Mouse (Mus musculus): ENCODE measurements at regions not wholly inside any gene's neighbourhood (a gene's known extent, or its start where the extent isn't known, plus 50 kb on each side); places are given as distances from the start of the nearest gene placed in this dataset.
"Not testable (repeated sequence)": the region's sequence is repeated elsewhere in the genome, so short reads cannot be mapped to it uniquely, and the experiment has no call there.

GRCm38 (mm10) chr1:152229709-152230108 is 139.8 kb upstream of the 1700025G04Rik start:
- H3K27me3 ChIP-seq (ENCODE audit: control insufficient read depth, insufficient read depth, low read depth, low read length) = no peaks in the 10 kb centered on the region
- no peaks in the 10 kb centered on the region for H3K36me3 ChIP-seq (ENCODE audit: control insufficient read depth, insufficient read depth)
- H3K4me2 ChIP-seq (ENCODE audit: low read depth, low read length) = no peak overlapping the region
- no peak overlapping the region for H3K27ac ChIP-seq (ENCODE audit: low read length)
- no peaks in the 10 kb centered on the region for H3K4me1 ChIP-seq (ENCODE audit: control insufficient read depth, low read depth, low read length)
- no peak overlapping the region for H3K9ac ChIP-seq (ENCODE audit: low read depth, low read length)
- no peak for ATAC-seq (ENCODE audit: low read depth)
- WGBS (ENCODE audit: insufficient replicate concordance) = 37% methylated on average over 2 of the region's 2 CpGs
- H3K9me3 ChIP-seq (replicated peaks; ENCODE audit: control insufficient read depth, low read length) = no peaks in the 10 kb centered on the region
- H3K4me3 ChIP-seq (ENCODE audit: low read depth, low read length) = no peak overlapping the region

GRCm38 (mm10) chr1:152226049-152226448 is 136.1 kb upstream of the 1700025G04Rik start:
- 66% methylated on average over 3 of the region's 3 CpGs for WGBS (ENCODE audit: insufficient replicate concordance)
- no peaks in the 10 kb centered on the region for H3K9me3 ChIP-seq (replicated peaks; ENCODE audit: control insufficient read depth, low read length)
- H3K4me2 ChIP-seq (ENCODE audit: low read depth, low read length) = no peak overlapping the region
- H3K4me3 ChIP-seq (ENCODE audit: low read depth, low read length) = no peak overlapping the region
- no peak overlapping the region for H3K27ac ChIP-seq (ENCODE audit: low read length)
- no peaks in the 10 kb centered on the region for H3K4me1 ChIP-seq (ENCODE audit: control insufficient read depth, low read depth, low read length)
- no peaks in the 10 kb centered on the region for H3K27me3 ChIP-seq (ENCODE audit: control insufficient read depth, insufficient read depth, low read depth, low read length)
- no peak for ATAC-seq (ENCODE audit: low read depth)
- H3K9ac ChIP-seq (ENCODE audit: low read depth, low read length) = no peak overlapping the region
- no peaks in the 10 kb centered on the region for H3K36me3 ChIP-seq (ENCODE audit: control insufficient read depth, insufficient read depth)

GRCm38 (mm10) chr1:152223666-152224065 is 133.7 kb upstream of the 1700025G04Rik start:
- Histone ChIP-seq H3K4me2 (ENCODE audit: low read depth, low read length) (no peak overlapping the region), H3K27ac (ENCODE audit: low read length) (no peak overlapping the region), H3K36me3 (ENCODE audit: control insufficient read depth, insufficient read depth) (no peaks in the 10 kb centered on the region), H3K9me3 (replicated peaks; ENCODE audit: control insufficient read depth, low read length) (no peaks in the 10 kb centered on the region), H3K4me1 (ENCODE audit: control insufficient read depth, low read depth, low read length) (no peaks in the 10 kb centered on the region), H3K27me3 (ENCODE audit: control insufficient read depth, insufficient read depth, low read depth, low read length) (no peaks in the 10 kb centered on the region), H3K4me3 (ENCODE audit: low read depth, low read length) (no peak overlapping the region), H3K9ac (ENCODE audit: low read depth, low read length) (no peak overlapping the region)
- ATAC-seq (ENCODE audit: low read depth) = no peak; the same call in 1 of the 2 replicates
- WGBS (ENCODE audit: insufficient replicate concordance) = 22% methylated on average over 1 of the region's 1 CpGs

- H3K9me3 ChIP-seq (replicated peaks; ENCODE audit: control insufficient read depth, low read length) = no peaks in the 10 kb centered on the region
- no peaks in the 10 kb centered on the region for H3K36me3 ChIP-seq (ENCODE audit: control insufficient read depth, insufficient read depth)
- no peaks in the 10 kb centered on the region for H3K27me3 ChIP-seq (ENCODE audit: control insufficient read depth, insufficient read depth, low read depth, low read length)
- H3K27ac ChIP-seq (ENCODE audit: low read length) = no peak overlapping the region
- no peak overlapping the region for H3K9ac ChIP-seq (ENCODE audit: low read depth, low read length)
- no peaks in the 10 kb centered on the region for H3K4me1 ChIP-seq (ENCODE audit: control insufficient read depth, low read depth, low read length)
- ATAC-seq (ENCODE audit: low read depth) = no peak
- H3K4me2 ChIP-seq (ENCODE audit: low read depth, low read length) = no peak overlapping the region
- H3K4me3 ChIP-seq (ENCODE audit: low read depth, low read length) = no peak overlapping the region
- 70% methylated on average over 14 of the region's 14 CpGs for WGBS (ENCODE audit: insufficient replicate concordance)
Measured at GRCm38 (mm10) chr1:152220804-152221565, 131.1 kb upstream of the 1700025G04Rik start.

- ATAC-seq (ENCODE audit: low read depth); H3K27me3 ChIP-seq (ENCODE audit: control insufficient read depth, insufficient read depth, low read depth, low read length); H3K36me3 ChIP-seq (ENCODE audit: control insufficient read depth, insufficient read depth); H3K4me2 ChIP-seq (ENCODE audit: low read depth, low read length); H3K4me3 ChIP-seq (ENCODE audit: low read depth, low read length); H3K9ac ChIP-seq (ENCODE audit: low read depth, low read length); H3K4me1 ChIP-seq (ENCODE audit: control insufficient read depth, low read depth, low read length); H3K9me3 ChIP-seq (replicated peaks; ENCODE audit: control insufficient read depth, low read length); H3K27ac ChIP-seq (ENCODE audit: low read length): not testable (repeated sequence)
- 64% methylated on average over 5 of the region's 5 CpGs for WGBS (ENCODE audit: insufficient replicate concordance)
Measured at GRCm38 (mm10) chr1:152219752-152220151, 129.8 kb upstream of the 1700025G04Rik start.

GRCm38 (mm10) chr1:152217404-152217803 is 127.5 kb upstream of the 1700025G04Rik start:
- ATAC-seq (ENCODE audit: low read depth) = no peak
- no peak overlapping the region for H3K4me3 ChIP-seq (ENCODE audit: low read depth, low read length)
- H3K4me1 ChIP-seq (ENCODE audit: control insufficient read depth, low read depth, low read length) = no peaks in the 10 kb centered on the region
- no peaks in the 10 kb centered on the region for H3K27me3 ChIP-seq (ENCODE audit: control insufficient read depth, insufficient read depth, low read depth, low read length)
- no peak overlapping the region for H3K4me2 ChIP-seq (ENCODE audit: low read depth, low read length)
- H3K9me3 ChIP-seq (replicated peaks; ENCODE audit: control insufficient read depth, low read length) = no peaks in the 10 kb centered on the region
- H3K27ac ChIP-seq (ENCODE audit: low read length) = no peak overlapping the region
- 50% methylated on average over 4 of the region's 4 CpGs for WGBS (ENCODE audit: insufficient replicate concordance)
- H3K36me3 ChIP-seq (ENCODE audit: control insufficient read depth, insufficient read depth) = no peaks in the 10 kb centered on the region
- H3K9ac ChIP-seq (ENCODE audit: low read depth, low read length) = no peak overlapping the region

- no peak overlapping the region for H3K4me3 ChIP-seq (ENCODE audit: low read depth, low read length)
- no peaks in the 10 kb centered on the region for H3K27me3 ChIP-seq (ENCODE audit: control insufficient read depth, insufficient read depth, low read depth, low read length)
- ATAC-seq (ENCODE audit: low read depth) = no peak
- H3K27ac ChIP-seq (ENCODE audit: low read length) = no peak overlapping the region
- H3K4me1 ChIP-seq (ENCODE audit: control insufficient read depth, low read depth, low read length) = no peaks in the 10 kb centered on the region
- no peak overlapping the region for H3K4me2 ChIP-seq (ENCODE audit: low read depth, low read length)
- no peaks in the 10 kb centered on the region for H3K9me3 ChIP-seq (replicated peaks; ENCODE audit: control insufficient read depth, low read length)
- H3K36me3 ChIP-seq (ENCODE audit: control insufficient read depth, insufficient read depth) = no peaks in the 10 kb centered on the region
- WGBS (ENCODE audit: insufficient replicate concordance) = 60% methylated on average over 2 of the region's 2 CpGs
- no peak overlapping the region for H3K9ac ChIP-seq (ENCODE audit: low read depth, low read length)
Measured at GRCm38 (mm10) chr1:152214376-152214775, 124.5 kb upstream of the 1700025G04Rik start.

GRCm38 (mm10) chr1:152203187-152203586 is 113.3 kb upstream of the 1700025G04Rik start:
- H3K36me3 ChIP-seq (ENCODE audit: control insufficient read depth, insufficient read depth) = no peaks in the 10 kb centered on the region
- no peak overlapping the region for H3K9ac ChIP-seq (ENCODE audit: low read depth, low read length)
- H3K9me3 ChIP-seq (replicated peaks; ENCODE audit: control insufficient read depth, low read length) = no peaks in the 10 kb centered on the region
- no peaks in the 10 kb centered on the region for H3K4me1 ChIP-seq (ENCODE audit: control insufficient read depth, low read depth, low read length)
- H3K27me3 ChIP-seq (ENCODE audit: control insufficient read depth, insufficient read depth, low read depth, low read length) = no peaks in the 10 kb centered on the region
- H3K27ac ChIP-seq (ENCODE audit: low read length) = no peak overlapping the region
- no peak overlapping the region for H3K4me2 ChIP-seq (ENCODE audit: low read depth, low read length)
- 43% methylated on average over 2 of the region's 2 CpGs for WGBS (ENCODE audit: insufficient replicate concordance)
- H3K4me3 ChIP-seq (ENCODE audit: low read depth, low read length) = no peak overlapping the region
- no peak for ATAC-seq (ENCODE audit: low read depth)

GRCm38 (mm10) chr1:152188700-152189099 is 98.8 kb upstream of the 1700025G04Rik start:
- no peak overlapping the region for H3K4me2 ChIP-seq (ENCODE audit: low read depth, low read length)
- no peaks in the 10 kb centered on the region for H3K4me1 ChIP-seq (ENCODE audit: control insufficient read depth, low read depth, low read length)
- WGBS (ENCODE audit: insufficient replicate concordance) = 58% methylated on average over 6 of the region's 6 CpGs
- H3K4me3 ChIP-seq (ENCODE audit: low read depth, low read length) = no peak overlapping the region
- H3K27ac ChIP-seq (ENCODE audit: low read length) = no peak overlapping the region
- H3K9ac ChIP-seq (ENCODE audit: low read depth, low read length) = no peak overlapping the region
- H3K9me3 ChIP-seq (replicated peaks; ENCODE audit: control insufficient read depth, low read length) = no peaks in the 10 kb centered on the region
- ATAC-seq (ENCODE audit: low read depth) = no peak
- H3K36me3 ChIP-seq (ENCODE audit: control insufficient read depth, insufficient read depth) = no peaks in the 10 kb centered on the region
- H3K27me3 ChIP-seq (ENCODE audit: control insufficient read depth, insufficient read depth, low read depth, low read length) = no peaks in the 10 kb centered on the region
